23 mouse cellular contexts compared by ENCODE assay signal in genomic region chr2:115884184-115884583, GRCm38 (mm10).
DNase-seq lines count a peak whose midpoint lies in the region; ATAC-seq and TF ChIP-seq lines count a peak whose summit lies in the region.
"Had no signal": no experiment of that assay in that cellular context is flagged by ENCODE, and none has a peak within 500 bp of the region (broad histone marks: within the 10 kb centered on the region; RNA-seq: fewer than 3 reads in every experiment).

No protein-coding gene starts in this region.

- no peak overlapping the region for H3K4me3 ChIP-seq in lung, embryonic 14.5 days (ENCODE audit: low read depth, low read length)
- no peak overlapping the region for H3K4me3 ChIP-seq in forebrain, embryonic 13.5 days
- H3K4me3 ChIP-seq in hindbrain, postnatal 0 days (ENCODE audit: low read length): no peak overlapping the region
- no peak overlapping the region for H3K4me3 ChIP-seq in thymus, adult 2 months (ENCODE audit: control insufficient read depth, insufficient read depth, low read length)
- H3K4me3 ChIP-seq: embryonic facial prominence, embryonic 13.5 days; limb, embryonic 13.5 days; liver, embryonic 15.5 days; myocyte had no signal

- no peak for TF ChIP-seq CTCF in lung, embryonic 14.5 days (IDR thresholded peaks at IDR 0.05; ENCODE audit: low read depth)
- TF ChIP-seq CTCF in hindbrain, postnatal 0 days (IDR thresholded peaks at IDR 0.05; ENCODE audit: low read depth): no peak
- TF ChIP-seq CTCF in thymus, adult 2 months (IDR thresholded peaks at IDR 0.05; ENCODE audit: borderline replicate concordance, control insufficient read depth, extremely low read depth, insufficient read depth, low read length, poor library complexity): no peak

- TF ChIP-seq POLR2A in thymus, adult 2 months (IDR thresholded peaks at IDR 0.05; ENCODE audit: control insufficient read depth, extremely low read depth, insufficient read depth, low read length, poor library complexity): no peak

- no peak overlapping the region for H3K9ac ChIP-seq in lung, embryonic 14.5 days
- no peak overlapping the region for H3K9ac ChIP-seq in forebrain, embryonic 13.5 days
- no peak overlapping the region for H3K9ac ChIP-seq in hindbrain, postnatal 0 days (replicated peaks; ENCODE audit: low read length)
- H3K9ac ChIP-seq: embryonic facial prominence, embryonic 13.5 days; limb, embryonic 13.5 days; liver, embryonic 15.5 days had no signal

- H3K27me3 ChIP-seq in lung, embryonic 14.5 days (ENCODE audit: insufficient read depth, low read length): no peaks in the 10 kb centered on the region
- no peaks in the 10 kb centered on the region for H3K27me3 ChIP-seq in forebrain, embryonic 13.5 days
- no peaks in the 10 kb centered on the region for H3K27me3 ChIP-seq in hindbrain, postnatal 0 days (ENCODE audit: insufficient read depth, low read length)
- H3K27me3 ChIP-seq in thymus, adult 2 months (ENCODE audit: control insufficient read depth, insufficient read depth, low read length): no peaks in the 10 kb centered on the region
- H3K27me3 ChIP-seq: embryonic facial prominence, embryonic 13.5 days; liver, embryonic 15.5 days; megakaryocyte, embryonic 14.5 days; Patski had no signal

- H3K4me1 ChIP-seq in lung, embryonic 14.5 days (ENCODE audit: insufficient read depth): 0 out of 2 replicates have a peak, but pooled peaks cover under 1% of the 10 kb centered on the region
- peaks cover 39% of the 10 kb centered on the region for H3K4me1 ChIP-seq in forebrain, embryonic 13.5 days
- no peaks in the 10 kb centered on the region for H3K4me1 ChIP-seq in hindbrain, postnatal 0 days (ENCODE audit: insufficient read depth, low read length)
- no peaks in the 10 kb centered on the region for H3K4me1 ChIP-seq in thymus, adult 2 months (replicated peaks; ENCODE audit: control insufficient read depth, insufficient read depth, low read length)
- H3K4me1 ChIP-seq: megakaryocyte, embryonic 14.5 days had no signal

- H3K4me2 ChIP-seq in lung, embryonic 14.5 days: no peak overlapping the region
- no peak overlapping the region for H3K4me2 ChIP-seq in forebrain, embryonic 13.5 days
- H3K4me2 ChIP-seq in hindbrain, postnatal 0 days (ENCODE audit: low read depth, low read length): peak overlapping the region; percentile 23; the same call in 1 of the 2 replicates
- H3K4me2 ChIP-seq: embryonic facial prominence, embryonic 13.5 days; limb, embryonic 13.5 days; liver, embryonic 15.5 days had no signal

- H3K9me3 ChIP-seq in lung, embryonic 14.5 days (ENCODE audit: low read depth, low read length): no peaks in the 10 kb centered on the region
- H3K9me3 ChIP-seq in forebrain, embryonic 13.5 days (replicated peaks): no peaks in the 10 kb centered on the region
- H3K9me3 ChIP-seq in hindbrain, postnatal 0 days (ENCODE audit: low read length): no peaks in the 10 kb centered on the region
- H3K9me3 ChIP-seq: embryonic facial prominence, embryonic 13.5 days; limb, embryonic 13.5 days; liver, embryonic 15.5 days had no signal

- 42% methylated on average over 9 of the region's 9 CpGs for WGBS in lung, embryonic 14.5 days
- WGBS in forebrain, embryonic 13.5 days: 9% methylated on average over 9 of the region's 9 CpGs
- 19% methylated on average over 9 of the region's 9 CpGs for WGBS in hindbrain, postnatal 0 days
- WGBS in thymus, adult 2 months: 96% methylated on average over 9 of the region's 9 CpGs

- H3K27ac ChIP-seq in lung, embryonic 14.5 days (ENCODE audit: low read depth): no peak overlapping the region
- 0 out of 2 replicates have a peak overlapping the region, but pooled peaks have one; percentile 25 for H3K27ac ChIP-seq in forebrain, embryonic 13.5 days
- H3K27ac ChIP-seq in hindbrain, postnatal 0 days: no peak overlapping the region
- no peak overlapping the region for H3K27ac ChIP-seq in thymus, adult 2 months (ENCODE audit: control insufficient read depth, insufficient read depth, low read length)
- H3K27ac ChIP-seq: embryonic facial prominence, embryonic 13.5 days; limb, embryonic 13.5 days; liver, embryonic 15.5 days had no signal

- ATAC-seq in lung, embryonic 14.5 days (ENCODE audit: insufficient read depth): no peak
- peak; percentile 57; the same call in 1 of the 2 replicates for ATAC-seq in forebrain, embryonic 13.5 days
- ATAC-seq in hindbrain, postnatal 0 days: 0 out of 2 replicates have a peak, but pooled peaks have one; percentile 51
- ATAC-seq: Patski had no signal

- DNase-seq in lung, embryonic 14.5 days: peak; percentile 49
- DNase-seq in lung, postnatal 14 days: no peak
- peak; percentile 46 for DNase-seq in hindbrain, postnatal 0 days (ENCODE audit: low spot score)
- peak; percentile 53 for DNase-seq in retina, embryonic 14.5 days (ENCODE audit: low spot score)
- DNase-seq in thymus, adult 2 months: no peak
- no peak for DNase-seq in gastrocnemius, adult 8-10 months (ENCODE audit: low spot score in 2 of 2)
- DNase-seq: adrenal gland, postnatal 25 days; B cell, adult 2 months; cerebellum, adult 9-11 months; heart, adult 11 months; heart, postnatal 4 days; kidney, adult 18-20 months; kidney, postnatal 36 days; layer of hippocampus, adult 9-11 months; lung, postnatal 10 days; spleen, adult 18-20 months had no signal

- no peaks in the 10 kb centered on the region for H3K36me3 ChIP-seq in lung, embryonic 14.5 days (ENCODE audit: insufficient read depth)
- H3K36me3 ChIP-seq in forebrain, embryonic 13.5 days (ENCODE audit: poor library complexity, severe bottlenecking): peaks cover 7% of the 10 kb centered on the region
- no peaks in the 10 kb centered on the region for H3K36me3 ChIP-seq in hindbrain, postnatal 0 days (ENCODE audit: insufficient read depth, low read length)
- H3K36me3 ChIP-seq in thymus, adult 2 months (ENCODE audit: control insufficient read depth, insufficient read depth, low read length): no peaks in the 10 kb centered on the region
- H3K36me3 ChIP-seq: embryonic facial prominence, embryonic 13.5 days; limb, embryonic 13.5 days; liver, embryonic 15.5 days had no signal

Comparison
In these comparisons a context has a peak if more than half of its experiments do, and no peak if none do; other contexts are left out.
1. DNase-seq: peak in lung, embryonic 14.5 days (single experiment), hindbrain, postnatal 0 days (single experiment) and retina, embryonic 14.5 days (single experiment); none in lung, postnatal 14 days (single experiment), thymus, adult 2 months (single experiment) and gastrocnemius, adult 8-10 months (0 of 2).